In genomic region chr10:128491495-128491894, GRCm38 (mm10) we compare ENCODE assay signal across 8 mouse cellular contexts. TPM values are rescaled to one million over a fixed set of nuclear protein-coding genes. Genes with fewer than 3 reads are reported as not detected.
A peak's percentile ranks its signal among the peaks of the same experiment; 100 is the strongest.
DNase-seq lines count a peak whose midpoint lies in the region; ATAC-seq lines count a peak whose summit lies in the region.

No protein-coding gene starts in this region.

- no peaks in the 10 kb centered on the region for H3K9me3 ChIP-seq in embryonic facial prominence, embryonic 11.5 days (replicated peaks; ENCODE audit: control insufficient read depth, low read length)
- no peaks in the 10 kb centered on the region for H3K9me3 ChIP-seq in intestine, embryonic 16.5 days (ENCODE audit: control insufficient read depth, low read length)
- no peaks in the 10 kb centered on the region for H3K9me3 ChIP-seq in liver, embryonic 16.5 days (replicated peaks; ENCODE audit: control insufficient read depth, low read length)
- H3K9me3 ChIP-seq in stomach, embryonic 14.5 days (ENCODE audit: control insufficient read depth, low read depth, low read length), result no peaks in the 10 kb centered on the region

- H3K27me3 ChIP-seq in embryonic facial prominence, embryonic 11.5 days (ENCODE audit: control insufficient read depth, insufficient read depth, low read length), result no peaks in the 10 kb centered on the region
- no peaks in the 10 kb centered on the region for H3K27me3 ChIP-seq in intestine, embryonic 16.5 days (replicated peaks; ENCODE audit: control insufficient read depth, insufficient read depth, low read length)
- H3K27me3 ChIP-seq in liver, embryonic 16.5 days (ENCODE audit: control insufficient read depth, insufficient read depth, low read depth, low read length), result no peaks in the 10 kb centered on the region
- H3K27me3 ChIP-seq in stomach, embryonic 14.5 days (ENCODE audit: control insufficient read depth, insufficient read depth, low read length), result no peaks in the 10 kb centered on the region

- 0 out of 2 replicates have a peak overlapping the region, but pooled peaks have one; percentile 14 for H3K4me2 ChIP-seq in embryonic facial prominence, embryonic 11.5 days (ENCODE audit: low read depth, low read length)
- peak overlapping the region; percentile 78 for H3K4me2 ChIP-seq in intestine, embryonic 16.5 days (ENCODE audit: low read depth, low read length)
- H3K4me2 ChIP-seq in liver, embryonic 16.5 days (ENCODE audit: low read depth, low read length), result peak overlapping the region; percentile 92; the same call in 1 of the 2 replicates
- H3K4me2 ChIP-seq in stomach, embryonic 14.5 days (replicated peaks; ENCODE audit: low read depth, low read length), result peak overlapping the region; percentile 79

- DNase-seq in heart, adult 18-20 months, result peak; percentile 51
- DNase-seq in heart, postnatal 25 days (ENCODE audit: low spot score), result no peak
- DNase-seq in embryonic facial prominence, embryonic 11.5 days (ENCODE audit: low spot score), result no peak
- no peak for DNase-seq in layer of hippocampus, adult 8-10 months (ENCODE audit: low spot score in 2 of 2)
- no peak for DNase-seq in ovary, postnatal 36 days (ENCODE audit: low spot score)

- H3K4me1 ChIP-seq in embryonic facial prominence, embryonic 11.5 days (ENCODE audit: control insufficient read depth, insufficient read depth, low read length), result peaks cover 4% of the 10 kb centered on the region; the same call in 1 of the 2 replicates
- peaks cover 28% of the 10 kb centered on the region for H3K4me1 ChIP-seq in intestine, embryonic 16.5 days (ENCODE audit: control insufficient read depth, insufficient read depth, low read length)
- peaks cover 36% of the 10 kb centered on the region for H3K4me1 ChIP-seq in liver, embryonic 16.5 days (ENCODE audit: control insufficient read depth, low read depth, low read length)
- H3K4me1 ChIP-seq in stomach, embryonic 14.5 days (ENCODE audit: control insufficient read depth, insufficient read depth, low read length), result peaks cover 33% of the 10 kb centered on the region

- no peak overlapping the region for H3K9ac ChIP-seq in embryonic facial prominence, embryonic 11.5 days (replicated peaks; ENCODE audit: low read length)
- peak overlapping the region; percentile 95 for H3K9ac ChIP-seq in intestine, embryonic 16.5 days (ENCODE audit: low read depth, low read length)
- no peak overlapping the region for H3K9ac ChIP-seq in liver, embryonic 16.5 days (ENCODE audit: low read depth, low read length)
- peak overlapping the region; percentile 15; the same call in 1 of the 2 replicates for H3K9ac ChIP-seq in stomach, embryonic 14.5 days (replicated peaks; ENCODE audit: low read depth, low read length)

- no peak overlapping the region for H3K27ac ChIP-seq in embryonic facial prominence, embryonic 11.5 days (replicated peaks; ENCODE audit: low read depth, low read length)
- peak overlapping the region; percentile 98 for H3K27ac ChIP-seq in intestine, embryonic 16.5 days (ENCODE audit: low read length)
- H3K27ac ChIP-seq in liver, embryonic 16.5 days (ENCODE audit: low read length), result peak overlapping the region; percentile 37; the same call in 1 of the 2 replicates
- H3K27ac ChIP-seq in stomach, embryonic 14.5 days (ENCODE audit: low read length), result peak overlapping the region; percentile 94

- ATAC-seq in embryonic facial prominence, embryonic 11.5 days (replicated peaks; ENCODE audit: insufficient number of reproducible peaks, low FRiP score, low TSS enrichment, low read depth), result no peak
- ATAC-seq in intestine, embryonic 16.5 days, result no peak
- no peak for ATAC-seq in liver, embryonic 16.5 days (ENCODE audit: low read depth)
- ATAC-seq in stomach, embryonic 14.5 days (ENCODE audit: insufficient number of reproducible peaks, insufficient read depth, low FRiP score, low read depth), result no peak

- H3K4me3 ChIP-seq in embryonic facial prominence, embryonic 11.5 days (ENCODE audit: low read depth, low read length), result peak overlapping the region; percentile 11
- peak overlapping the region; percentile 87 for H3K4me3 ChIP-seq in intestine, embryonic 16.5 days (ENCODE audit: low read length)
- peak overlapping the region; percentile 22 for H3K4me3 ChIP-seq in liver, embryonic 16.5 days (ENCODE audit: low read depth, low read length)
- H3K4me3 ChIP-seq in stomach, embryonic 14.5 days (ENCODE audit: low read depth, low read length), result peak overlapping the region; percentile 71

- intact Hi-C loops in heart, postnatal 25 days (cut with DNase I), result loop anchor here (5.0 kb wide), 1 partner anchor 36 kb away; the partner anchor contains the start of gene Esyt1

- 77% methylated on average over 6 of the region's 6 CpGs for WGBS in embryonic facial prominence, embryonic 11.5 days
- 21% methylated on average over 6 of the region's 6 CpGs for WGBS in intestine, embryonic 16.5 days
- 48% methylated on average over 6 of the region's 6 CpGs for WGBS in liver, embryonic 16.5 days (ENCODE audit: insufficient replicate concordance)
- WGBS in stomach, embryonic 14.5 days, result 31% methylated on average over 6 of the region's 6 CpGs

- peaks cover 15% of the 10 kb centered on the region for H3K36me3 ChIP-seq in embryonic facial prominence, embryonic 11.5 days (replicated peaks; ENCODE audit: control insufficient read depth, insufficient read depth, low read depth, low read length)
- H3K36me3 ChIP-seq in intestine, embryonic 16.5 days (ENCODE audit: control insufficient read depth, insufficient read depth, low read length), result peaks cover 21% of the 10 kb centered on the region
- peaks cover 46% of the 10 kb centered on the region for H3K36me3 ChIP-seq in liver, embryonic 16.5 days (ENCODE audit: control insufficient read depth, insufficient read depth)
- peaks cover 48% of the 10 kb centered on the region for H3K36me3 ChIP-seq in stomach, embryonic 14.5 days (ENCODE audit: control insufficient read depth, insufficient read depth, low read length)

RNA-seq across cellular contexts. Expression of gene Myl6, which starts 2.5 kb away (rescaled TPM):
- total RNA-seq in heart, adult 18-20 months (2021), result 100 to 1,000 TPM; 253 to 273 TPM
- total RNA-seq in heart, postnatal 25 days (2021), result 100 to 1,000 TPM; 294 to 314 TPM
- 678 and 740 TPM in 2 replicates for polyA plus RNA-seq in embryonic facial prominence, embryonic 11.5 days (2014; fragmentation: Nextera tagmentation; extraction: Ambion mirVana)
- polyA plus RNA-seq in intestine, embryonic 16.5 days (2015; fragmentation: Nextera tagmentation; extraction: Ambion mirVana), result 1,841 and 1,876 TPM in 2 replicates
- 448 and 465 TPM in 2 replicates for polyA plus RNA-seq in liver, embryonic 16.5 days (2015; fragmentation: Nextera tagmentation; extraction: Ambion mirVana)
- polyA plus RNA-seq in stomach, embryonic 14.5 days (2014; fragmentation: Nextera tagmentation; extraction: Ambion mirVana), result 1,824 and 1,933 TPM in 2 replicates
- total RNA-seq in layer of hippocampus, adult 8-10 months (2022), result 100 to 1,000 TPM; 486 to 591 (median 538) TPM

RNA-seq across cellular contexts. Expression of gene Myl6b, which starts 7.0 kb away (rescaled TPM):
- 1 to 10 TPM; 3.2 to 3.3 TPM for total RNA-seq in heart, adult 18-20 months (2021)
- total RNA-seq in heart, postnatal 25 days (2021), result 1 to 10 TPM; 2.5 to 2.9 TPM
- 2.3 and 2.9 TPM in 2 replicates for polyA plus RNA-seq in embryonic facial prominence, embryonic 11.5 days (2014; fragmentation: Nextera tagmentation; extraction: Ambion mirVana)
- polyA plus RNA-seq in intestine, embryonic 16.5 days (2015; fragmentation: Nextera tagmentation; extraction: Ambion mirVana), result 2.8 TPM in 2 replicates
- polyA plus RNA-seq in liver, embryonic 16.5 days (2015; fragmentation: Nextera tagmentation; extraction: Ambion mirVana), result 1.8 and 2.0 TPM in 2 replicates
- polyA plus RNA-seq in stomach, embryonic 14.5 days (2014; fragmentation: Nextera tagmentation; extraction: Ambion mirVana), result 3.2 and 3.4 TPM in 2 replicates
- total RNA-seq in layer of hippocampus, adult 8-10 months (2022), result 10 to 100 TPM; 18.4 to 23.6 (median 22.6) TPM

RNA-seq across cellular contexts. Expression of gene Smarcc2, which starts 32.4 kb away (rescaled TPM):
- total RNA-seq in heart, adult 18-20 months (2021), result 10 to 100 TPM; 75.4 to 75.8 TPM
- 10 to 100 TPM; 75.8 to 78.4 TPM for total RNA-seq in heart, postnatal 25 days (2021)
- polyA plus RNA-seq in embryonic facial prominence, embryonic 11.5 days (2014; fragmentation: Nextera tagmentation; extraction: Ambion mirVana), result 103 and 109 TPM in 2 replicates
- polyA plus RNA-seq in intestine, embryonic 16.5 days (2015; fragmentation: Nextera tagmentation; extraction: Ambion mirVana), result 46.6 and 51.1 TPM in 2 replicates
- 20.3 and 22.6 TPM in 2 replicates for polyA plus RNA-seq in liver, embryonic 16.5 days (2015; fragmentation: Nextera tagmentation; extraction: Ambion mirVana)
- polyA plus RNA-seq in stomach, embryonic 14.5 days (2014; fragmentation: Nextera tagmentation; extraction: Ambion mirVana), result 109 and 110 TPM in 2 replicates
- 100 to 1,000 TPM; 238 to 267 (median 258) TPM for total RNA-seq in layer of hippocampus, adult 8-10 months (2022)

RNA-seq across cellular contexts. Expression of gene Esyt1, which starts 34.2 kb away (rescaled TPM):
- 10 to 100 TPM; 15.9 to 19.9 TPM for total RNA-seq in heart, adult 18-20 months (2021)
- 10 to 100 TPM; 16.8 to 19.0 TPM for total RNA-seq in heart, postnatal 25 days (2021)
- 12.5 and 15.8 TPM in 2 replicates for polyA plus RNA-seq in embryonic facial prominence, embryonic 11.5 days (2014; fragmentation: Nextera tagmentation; extraction: Ambion mirVana)
- 24.4 and 25.7 TPM in 2 replicates for polyA plus RNA-seq in intestine, embryonic 16.5 days (2015; fragmentation: Nextera tagmentation; extraction: Ambion mirVana)
- polyA plus RNA-seq in liver, embryonic 16.5 days (2015; fragmentation: Nextera tagmentation; extraction: Ambion mirVana), result 10.3 and 10.5 TPM in 2 replicates
- polyA plus RNA-seq in stomach, embryonic 14.5 days (2014; fragmentation: Nextera tagmentation; extraction: Ambion mirVana), result 25.8 and 28.9 TPM in 2 replicates
- 10 to 100 TPM in 2 of 4 experiments, 1 to 10 TPM in 2; 7.0 to 11.5 (median 9.3) TPM for total RNA-seq in layer of hippocampus, adult 8-10 months (2022)

RNA-seq across cellular contexts. Expression of gene Zc3h10, which starts 56.1 kb away (rescaled TPM):
- total RNA-seq in heart, adult 18-20 months (2021), result 1 to 10 TPM; 7.7 to 8.2 TPM
- total RNA-seq in heart, postnatal 25 days (2021), result 1 to 10 TPM; 7.6 to 9.1 TPM
- 13.6 and 15.0 TPM in 2 replicates for polyA plus RNA-seq in embryonic facial prominence, embryonic 11.5 days (2014; fragmentation: Nextera tagmentation; extraction: Ambion mirVana)
- polyA plus RNA-seq in intestine, embryonic 16.5 days (2015; fragmentation: Nextera tagmentation; extraction: Ambion mirVana), result 13.3 and 13.6 TPM in 2 replicates
- polyA plus RNA-seq in liver, embryonic 16.5 days (2015; fragmentation: Nextera tagmentation; extraction: Ambion mirVana), result 4.9 and 5.7 TPM in 2 replicates
- 8.8 and 10.7 TPM in 2 replicates for polyA plus RNA-seq in stomach, embryonic 14.5 days (2014; fragmentation: Nextera tagmentation; extraction: Ambion mirVana)
- 10 to 100 TPM; 12.7 to 17.0 (median 15.2) TPM for total RNA-seq in layer of hippocampus, adult 8-10 months (2022)

Comparison
In these comparisons a context has a peak if more than half of its experiments do, and no peak if none do; other contexts are left out.
1. DNase-seq: peak in heart, adult 18-20 months (2 of 2); none in heart, postnatal 25 days (single experiment), embryonic facial prominence, embryonic 11.5 days (single experiment), layer of hippocampus, adult 8-10 months (0 of 2) and ovary, postnatal 36 days (single experiment).
2. H3K4me2 ChIP-seq: peak in every context shown above with its lines; median percentile 92 in liver, embryonic 16.5 days; 79 in stomach, embryonic 14.5 days; 78 in intestine, embryonic 16.5 days; 14 in embryonic facial prominence, embryonic 11.5 days.
3. H3K4me3 ChIP-seq: peak in every context shown above with its lines; median percentile 87 in intestine, embryonic 16.5 days; 71 in stomach, embryonic 14.5 days; 22 in liver, embryonic 16.5 days; 11 in embryonic facial prominence, embryonic 11.5 days.
4. H3K9ac ChIP-seq: peak in intestine, embryonic 16.5 days (single experiment) and stomach, embryonic 14.5 days (single experiment); none in embryonic facial prominence, embryonic 11.5 days (single experiment) and liver, embryonic 16.5 days (single experiment).